Mouse (Mus musculus): ENCODE measurements around the gene Slc35f1. TPM values are rescaled to one million over a fixed set of nuclear protein-coding genes. Genes with fewer than 3 reads are reported as not detected.

The Slc35f1 gene
- polyA plus RNA-seq, 1 experiment from 2014 or later = 44.5 TPM

GRCm38 (mm10) chr10:52742671-52743379 lies 52.5 kb downstream of the Slc35f1 start:
- ATAC-seq (ENCODE audit: low FRiP score, low read depth) = peak; percentile 97
- peak overlapping the region; percentile 42 for H3K4me2 ChIP-seq
- H3K4me1 ChIP-seq (replicated peaks) = peaks cover 16% of the 10 kb centered on the region
- H3K36me3 ChIP-seq = no peaks in the 10 kb centered on the region
- H3K9ac ChIP-seq = no peak overlapping the region
- H3K27me3 ChIP-seq = no peaks in the 10 kb centered on the region
- peak overlapping the region; percentile 62 for H3K27ac ChIP-seq (replicated peaks)
- H3K9me3 ChIP-seq = no peaks in the 10 kb centered on the region
- WGBS = 3% methylated on average over 10 of the region's 10 CpGs
- H3K4me3 ChIP-seq = peak overlapping the region; percentile 16

- no peak overlapping the region for H3K27ac ChIP-seq (replicated peaks)
- H3K9ac ChIP-seq = no peak overlapping the region
- H3K27me3 ChIP-seq = no peaks in the 10 kb centered on the region
- no peak for ATAC-seq (ENCODE audit: low FRiP score, low read depth)
- peaks cover 19% of the 10 kb centered on the region for H3K4me1 ChIP-seq (replicated peaks)
- H3K4me2 ChIP-seq = no peak overlapping the region
- H3K9me3 ChIP-seq = no peaks in the 10 kb centered on the region
- H3K4me3 ChIP-seq = no peak overlapping the region
- H3K36me3 ChIP-seq = no peaks in the 10 kb centered on the region
- 62% methylated on average over 3 of the region's 3 CpGs for WGBS
Observed at GRCm38 (mm10) chr10:52743831-52744230, 53.5 kb downstream of the Slc35f1 start.

GRCm38 (mm10) chr10:52748028-52748597 lies 57.8 kb downstream of the Slc35f1 start:
- no peak overlapping the region for H3K27ac ChIP-seq (replicated peaks)
- H3K4me3 ChIP-seq = no peak overlapping the region
- no peaks in the 10 kb centered on the region for H3K27me3 ChIP-seq
- no peaks in the 10 kb centered on the region for H3K9me3 ChIP-seq
- H3K4me2 ChIP-seq = no peak overlapping the region
- H3K9ac ChIP-seq = no peak overlapping the region
- H3K36me3 ChIP-seq = no peaks in the 10 kb centered on the region
- ATAC-seq (ENCODE audit: low FRiP score, low read depth) = 0 out of 2 replicates have a peak, but pooled peaks have one; percentile 73
- H3K4me1 ChIP-seq (replicated peaks) = peaks cover 15% of the 10 kb centered on the region
- WGBS = 46% methylated on average over 4 of the region's 4 CpGs

GRCm38 (mm10) chr10:52755949-52756679 lies 65.8 kb downstream of the Slc35f1 start:
- no peak overlapping the region for H3K4me3 ChIP-seq
- no peaks in the 10 kb centered on the region for H3K36me3 ChIP-seq
- no peaks in the 10 kb centered on the region for H3K27me3 ChIP-seq
- H3K4me2 ChIP-seq = no peak overlapping the region
- no peak overlapping the region for H3K27ac ChIP-seq (replicated peaks)
- 0 out of 2 replicates have a peak, but pooled peaks cover 3% of the 10 kb centered on the region for H3K4me1 ChIP-seq (replicated peaks)
- H3K9ac ChIP-seq = no peak overlapping the region
- WGBS = 59% methylated on average over 13 of the region's 13 CpGs
- H3K9me3 ChIP-seq = no peaks in the 10 kb centered on the region
- no peak for ATAC-seq (ENCODE audit: low FRiP score, low read depth)

- Histone ChIP-seq H3K36me3 (no peaks in the 10 kb centered on the region), H3K4me3 (no peak overlapping the region), H3K4me1 (replicated peaks) (no peaks in the 10 kb centered on the region), H3K9me3 (no peaks in the 10 kb centered on the region), H3K9ac (no peak overlapping the region), H3K27me3 (no peaks in the 10 kb centered on the region), H3K4me2 (no peak overlapping the region), H3K27ac (replicated peaks) (no peak overlapping the region)
- no peak for ATAC-seq (ENCODE audit: low FRiP score, low read depth)
- 76% methylated on average over 4 of the region's 4 CpGs for WGBS
Observed at GRCm38 (mm10) chr10:52757496-52758260, 67.3 kb downstream of the Slc35f1 start.

- Histone ChIP-seq H3K27ac (replicated peaks) (no peak overlapping the region), H3K9me3 (no peaks in the 10 kb centered on the region), H3K4me3 (no peak overlapping the region), H3K36me3 (no peaks in the 10 kb centered on the region), H3K4me2 (no peak overlapping the region), H3K9ac (no peak overlapping the region), H3K27me3 (no peaks in the 10 kb centered on the region), H3K4me1 (replicated peaks) (no peaks in the 10 kb centered on the region)
- ATAC-seq (ENCODE audit: low FRiP score, low read depth) = peak; percentile 38; the same call in 1 of the 2 replicates
- 45% methylated on average over 4 of the region's 4 CpGs for WGBS
Observed at GRCm38 (mm10) chr10:52758589-52758988, 68.3 kb downstream of the Slc35f1 start.

- H3K27ac ChIP-seq (replicated peaks) = no peak overlapping the region
- no peaks in the 10 kb centered on the region for H3K27me3 ChIP-seq
- no peak overlapping the region for H3K4me3 ChIP-seq
- H3K4me1 ChIP-seq (replicated peaks) = no peaks in the 10 kb centered on the region
- no peak overlapping the region for H3K4me2 ChIP-seq
- no peaks in the 10 kb centered on the region for H3K36me3 ChIP-seq
- no peak overlapping the region for H3K9ac ChIP-seq
- ATAC-seq (ENCODE audit: low FRiP score, low read depth) = no peak
- no peaks in the 10 kb centered on the region for H3K9me3 ChIP-seq
- 93% methylated on average over 1 of the region's 1 CpGs for WGBS
Observed at GRCm38 (mm10) chr10:52760527-52760926, 70.2 kb downstream of the Slc35f1 start.

- Histone ChIP-seq H3K9me3 (no peaks in the 10 kb centered on the region), H3K4me1 (replicated peaks) (peaks cover 5% of the 10 kb centered on the region; the same call in 1 of the 2 replicates), H3K36me3 (no peaks in the 10 kb centered on the region), H3K27me3 (no peaks in the 10 kb centered on the region), H3K9ac (no peak overlapping the region), H3K4me3 (no peak overlapping the region), H3K27ac (replicated peaks) (peak overlapping the region; percentile 31; the same call in 1 of the 2 replicates), H3K4me2 (no peak overlapping the region)
- ATAC-seq (ENCODE audit: low FRiP score, low read depth) = peak; percentile 63
- WGBS = 53% methylated on average over 4 of the region's 4 CpGs
Observed at GRCm38 (mm10) chr10:52779926-52780485, 89.7 kb downstream of the Slc35f1 start.

- no peaks in the 10 kb centered on the region for H3K27me3 ChIP-seq
- no peak overlapping the region for H3K4me3 ChIP-seq
- no peak overlapping the region for H3K9ac ChIP-seq
- no peak for ATAC-seq (ENCODE audit: low FRiP score, low read depth)
- no peaks in the 10 kb centered on the region for H3K36me3 ChIP-seq
- no peaks in the 10 kb centered on the region for H3K4me1 ChIP-seq (replicated peaks)
- no peaks in the 10 kb centered on the region for H3K9me3 ChIP-seq
- 64% methylated on average over 2 of the region's 2 CpGs for WGBS
- H3K27ac ChIP-seq (replicated peaks) = no peak overlapping the region
- no peak overlapping the region for H3K4me2 ChIP-seq
Observed at GRCm38 (mm10) chr10:52787075-52787474, 96.7 kb downstream of the Slc35f1 start.

- Histone ChIP-seq H3K27me3 (no peaks in the 10 kb centered on the region), H3K36me3 (no peaks in the 10 kb centered on the region), H3K4me2 (no peak overlapping the region), H3K4me3 (no peak overlapping the region), H3K4me1 (replicated peaks) (no peaks in the 10 kb centered on the region), H3K9me3 (no peaks in the 10 kb centered on the region), H3K9ac (no peak overlapping the region), H3K27ac (replicated peaks) (no peak overlapping the region)
- peak; percentile 48; the same call in 1 of the 2 replicates for ATAC-seq (ENCODE audit: low FRiP score, low read depth)
- WGBS = 67% methylated on average over 6 of the region's 6 CpGs
Observed at GRCm38 (mm10) chr10:52791560-52791959, 101.2 kb downstream of the Slc35f1 start.

- ATAC-seq (ENCODE audit: low FRiP score, low read depth) = no peak
- H3K36me3 ChIP-seq = no peaks in the 10 kb centered on the region
- 29% methylated on average over 4 of the region's 4 CpGs for WGBS
- no peak overlapping the region for H3K4me2 ChIP-seq
- no peaks in the 10 kb centered on the region for H3K9me3 ChIP-seq
- no peak overlapping the region for H3K4me3 ChIP-seq
- no peak overlapping the region for H3K27ac ChIP-seq (replicated peaks)
- peaks cover 7% of the 10 kb centered on the region; the same call in 1 of the 2 replicates for H3K4me1 ChIP-seq (replicated peaks)
- no peak overlapping the region for H3K9ac ChIP-seq
- H3K27me3 ChIP-seq = no peaks in the 10 kb centered on the region
Observed at GRCm38 (mm10) chr10:52797454-52797853, 107.1 kb downstream of the Slc35f1 start.
